Comparison of ENCODE assay signal across 35 mouse cellular contexts in the genomic region with DNA sequence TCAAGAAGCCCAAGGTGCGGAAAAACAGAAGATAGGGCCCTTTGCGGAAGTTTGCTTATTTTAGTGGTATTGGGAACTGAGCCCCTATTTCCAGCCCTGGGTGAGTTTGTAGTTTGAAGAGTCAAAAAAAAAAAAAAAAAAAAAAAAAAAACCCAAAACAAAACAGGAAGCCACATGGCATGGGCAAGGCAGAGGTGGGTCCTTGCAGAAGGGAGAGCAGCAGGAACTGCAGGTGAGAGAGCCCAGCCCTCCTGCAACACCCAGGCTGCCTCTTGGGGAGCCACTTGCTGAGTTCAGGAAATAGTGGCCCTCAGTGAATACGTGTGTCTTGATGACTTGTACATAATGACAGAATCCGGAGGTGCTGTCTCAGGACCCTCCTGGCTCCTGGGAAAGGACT. TPM values are rescaled to one million over a fixed set of nuclear protein-coding genes. Genes with fewer than 3 reads are reported as not detected.
A peak's percentile ranks its signal among the peaks of the same experiment; 100 is the strongest.
DNase-seq lines count a peak whose midpoint lies in the region; ATAC-seq and TF ChIP-seq lines count a peak whose summit lies in the region.
"Had no signal": no experiment of that assay in that cellular context is flagged by ENCODE, and none has a peak within 500 bp of the region (broad histone marks: within the 10 kb centered on the region; RNA-seq: fewer than 3 reads in every experiment).

No protein-coding gene starts in this region.

- peak overlapping the region; percentile 81 for H3K27ac ChIP-seq in heart, embryonic 10.5 days
- no peak overlapping the region for H3K27ac ChIP-seq in lung, postnatal 0 days (ENCODE audit: low read length)
- H3K27ac ChIP-seq in limb, embryonic 14.5 days (replicated peaks; ENCODE audit: low read depth, low read length): no peak overlapping the region
- H3K27ac ChIP-seq in layer of hippocampus, adult 2 months: no peak overlapping the region
- H3K27ac ChIP-seq: forebrain, embryonic 13.5 days; hindbrain, embryonic 14.5 days; liver, embryonic 15.5 days; macrophage; neural tube, embryonic 15.5 days; stomach, embryonic 15.5 days had no signal

- intact Hi-C loops in heart, postnatal 25 days (cut with DNase I): no loop called here

- 58% methylated on average over 4 of the region's 4 CpGs for WGBS in heart, embryonic 10.5 days
- 48% methylated on average over 4 of the region's 4 CpGs for WGBS in lung, postnatal 0 days
- 50% methylated on average over 4 of the region's 4 CpGs for WGBS in limb, embryonic 14.5 days

- H3K36me3 ChIP-seq in heart, embryonic 10.5 days: no peaks in the 10 kb centered on the region; the same call in 1 of the 2 replicates
- no peaks in the 10 kb centered on the region for H3K36me3 ChIP-seq in lung, postnatal 0 days (ENCODE audit: insufficient read depth, low read length)
- H3K36me3 ChIP-seq in limb, embryonic 14.5 days (ENCODE audit: control insufficient read depth, insufficient read depth, low read length): peaks cover 93% of the 10 kb centered on the region
- H3K36me3 ChIP-seq: liver, embryonic 15.5 days; neural tube, embryonic 15.5 days; stomach, embryonic 15.5 days had no signal

- H3K27me3 ChIP-seq in heart, embryonic 10.5 days (ENCODE audit: insufficient read depth, poor library complexity, severe bottlenecking): peaks cover 38% of the 10 kb centered on the region
- no peaks in the 10 kb centered on the region for H3K27me3 ChIP-seq in lung, postnatal 0 days (replicated peaks; ENCODE audit: insufficient read depth, low read length)
- H3K27me3 ChIP-seq in limb, embryonic 14.5 days (ENCODE audit: control insufficient read depth, insufficient read depth, low read length): no peaks in the 10 kb centered on the region
- H3K27me3 ChIP-seq: liver, embryonic 15.5 days; stomach, embryonic 15.5 days had no signal

- TF ChIP-seq EP300 in lung, postnatal 0 days (IDR thresholded peaks at IDR 0.05): no peak

- H3K4me2 ChIP-seq in lung, postnatal 0 days (replicated peaks; ENCODE audit: low read depth, low read length): no peak overlapping the region
- no peak overlapping the region for H3K4me2 ChIP-seq in limb, embryonic 14.5 days (replicated peaks; ENCODE audit: low read depth, low read length, severe bottlenecking)
- H3K4me2 ChIP-seq: forebrain, embryonic 13.5 days; hindbrain, embryonic 14.5 days; liver, embryonic 15.5 days; neural tube, embryonic 15.5 days; stomach, embryonic 15.5 days had no signal

- H3K4me3 ChIP-seq in heart, embryonic 10.5 days: no peak overlapping the region
- no peak overlapping the region for H3K4me3 ChIP-seq in lung, postnatal 0 days (ENCODE audit: low read depth, low read length)
- no peak overlapping the region for H3K4me3 ChIP-seq in limb, embryonic 14.5 days (replicated peaks; ENCODE audit: low read length)
- no peak overlapping the region for H3K4me3 ChIP-seq in layer of hippocampus, adult 2 months
- H3K4me3 ChIP-seq: forebrain, embryonic 13.5 days; liver, embryonic 15.5 days; neural tube, embryonic 15.5 days; stomach, embryonic 15.5 days had no signal

- TF ChIP-seq POLR2A in limb, embryonic 14.5 days (IDR thresholded peaks at IDR 0.05; ENCODE audit: borderline replicate concordance, extremely low read depth, insufficient read depth, insufficient read length): no peak

- H3K9ac ChIP-seq in lung, postnatal 0 days (replicated peaks; ENCODE audit: low read depth): no peak overlapping the region
- 0 out of 2 replicates have a peak overlapping the region, but pooled peaks have one; percentile 25 for H3K9ac ChIP-seq in limb, embryonic 14.5 days (ENCODE audit: low read depth, low read length, severe bottlenecking)
- H3K9ac ChIP-seq: forebrain, embryonic 13.5 days; hindbrain, embryonic 14.5 days; liver, embryonic 15.5 days; neural tube, embryonic 15.5 days; stomach, embryonic 15.5 days had no signal

- no peak for DNase-seq in heart, embryonic 10.5 days (ENCODE audit: low spot score)
- no peak for DNase-seq in heart, postnatal 25 days (ENCODE audit: low spot score)
- DNase-seq in lung, postnatal 0 days (ENCODE audit: low spot score): no peak
- DNase-seq in lung, adult 18-20 months: no peak
- DNase-seq in induced T-regulatory cell, adult 2 months (ENCODE audit: low read depth): peak; percentile 32
- DNase-seq in limb, embryonic 14.5 days (ENCODE audit: low spot score): no peak
- no peak for DNase-seq in frontal cortex, postnatal 36 days (ENCODE audit: low spot score in 2 of 2)
- no peak for DNase-seq in layer of hippocampus, adult 2 months (ENCODE audit: low spot score in 2 of 2)
- DNase-seq: adrenal gland, postnatal 25 days; cerebellum, adult 11-12 months; cerebellum, postnatal 10 days; gastrocnemius, postnatal 25 days; heart, adult 18-20 months; heart, postnatal 4 days; kidney, adult 18-20 months; kidney, postnatal 4 days; midbrain, embryonic 14.5 days; right cerebral cortex, postnatal 25 days; thymus, postnatal 25 days had no signal

- 0 out of 2 replicates have a peak, but pooled peaks have one; percentile 13 for TF ChIP-seq CTCF in lung, postnatal 0 days (IDR thresholded peaks at IDR 0.05)
- no peak for TF ChIP-seq CTCF in layer of hippocampus, adult 2 months (conservative IDR thresholded peaks at IDR 0.05)

- H3K9me3 ChIP-seq in heart, embryonic 10.5 days: no peaks in the 10 kb centered on the region
- H3K9me3 ChIP-seq in lung, postnatal 0 days (ENCODE audit: low read length): no peaks in the 10 kb centered on the region
- H3K9me3 ChIP-seq in limb, embryonic 14.5 days (ENCODE audit: control insufficient read depth, low read length): no peaks in the 10 kb centered on the region
- H3K9me3 ChIP-seq: forebrain, embryonic 13.5 days; liver, embryonic 15.5 days; neural tube, embryonic 15.5 days; stomach, embryonic 15.5 days had no signal

- no peak for ATAC-seq in lung, postnatal 0 days
- ATAC-seq in limb, embryonic 14.5 days (ENCODE audit: low FRiP score, low read depth): no peak
- ATAC-seq: forebrain, embryonic 13.5 days had no signal

- peaks cover 34% of the 10 kb centered on the region for H3K4me1 ChIP-seq in heart, embryonic 10.5 days
- no peaks in the 10 kb centered on the region for H3K4me1 ChIP-seq in lung, postnatal 0 days (ENCODE audit: insufficient read depth, low read depth, low read length)
- H3K4me1 ChIP-seq in limb, embryonic 14.5 days (ENCODE audit: control insufficient read depth, insufficient read depth, low read length): peaks cover 32% of the 10 kb centered on the region
- H3K4me1 ChIP-seq: forebrain, embryonic 13.5 days; neural tube, embryonic 15.5 days had no signal

RNA-seq across cellular contexts. Expression of gene Tbx4, which starts 23.3 kb away (rescaled TPM):
- 0.80 and 4.1 TPM in 2 replicates for polyA plus RNA-seq in heart, embryonic 10.5 days (2016; fragmentation: Nextera tagmentation; extraction: Ambion mirVana)
- under 1 TPM in 1 of 2 experiments, not detected in 1; 0.08 TPM for total RNA-seq in heart, postnatal 25 days (2021)
- 46.2 and 48.5 TPM in 2 replicates for polyA plus RNA-seq in lung, postnatal 0 days (2015; fragmentation: Nextera tagmentation; extraction: Ambion mirVana)
- 37.5 and 52.7 TPM in 2 replicates for polyA plus RNA-seq in limb, embryonic 14.5 days (2012; rRNA removed)
- 15.5 and 20.0 TPM in 2 replicates for polyA plus RNA-seq in limb, embryonic 14.5 days (2014; fragmentation: Nextera tagmentation; extraction: Ambion mirVana)
- under 1 TPM; 0.13 to 0.22 TPM for total RNA-seq in layer of hippocampus, adult 2 months (2021)
- total RNA-seq: adrenal gland, adult 18-20 months; adrenal gland, postnatal 25 days; liver, adult 2 months had no signal
- polyA plus RNA-seq: intestine, embryonic 14.5 days; liver, embryonic 15.5 days; macrophage had no signal

RNA-seq across cellular contexts. Expression of gene Gm11444, which starts 59.4 kb away (rescaled TPM):
- polyA plus RNA-seq in heart, embryonic 10.5 days (2016; fragmentation: Nextera tagmentation; extraction: Ambion mirVana): not detected in 2 replicates
- total RNA-seq in heart, postnatal 25 days (2021): not detected
- not detected in 2 replicates for polyA plus RNA-seq in lung, postnatal 0 days (2015; fragmentation: Nextera tagmentation; extraction: Ambion mirVana)
- not detected in 2 replicates for polyA plus RNA-seq in limb, embryonic 14.5 days (2012; rRNA removed)
- not detected in 2 replicates for polyA plus RNA-seq in limb, embryonic 14.5 days (2014; fragmentation: Nextera tagmentation; extraction: Ambion mirVana)
- not detected for total RNA-seq in layer of hippocampus, adult 2 months (2021)
- total RNA-seq: adrenal gland, adult 18-20 months; adrenal gland, postnatal 25 days; gastrocnemius, postnatal 25 days; heart, adult 18-20 months; heart, postnatal 4 days; layer of hippocampus, postnatal 10 days; left cerebral cortex, adult 18-20 months; left cerebral cortex, postnatal 14 days; liver, adult 2 months had no signal
- polyA plus RNA-seq: embryonic facial prominence, embryonic 11.5 days; forebrain, embryonic 13.5 days; heart, embryonic 16.5 days; hindbrain, embryonic 14.5 days; intestine, embryonic 14.5 days; kidney, embryonic 16.5 days; liver, adult 2 months; liver, embryonic 15.5 days; lung, embryonic 16.5 days; macrophage; midbrain, embryonic 14.5 days; neural tube, embryonic 15.5 days; stomach, embryonic 15.5 days had no signal
